Mouse (Mus musculus): Measurements from ENCODE around the gene Ankrd13a. TPM values are rescaled to one million over a fixed set of nuclear protein-coding genes. Genes with fewer than 3 reads are reported as not detected.
"Not testable (repeated sequence)": the region's sequence is repeated elsewhere in the genome, so short reads cannot be mapped to it uniquely, and the experiment has no call there.

Gene Ankrd13a
- total RNA-seq, 2 experiments from 2014 or later, result 37.1 to 39.5 TPM

DNA sequence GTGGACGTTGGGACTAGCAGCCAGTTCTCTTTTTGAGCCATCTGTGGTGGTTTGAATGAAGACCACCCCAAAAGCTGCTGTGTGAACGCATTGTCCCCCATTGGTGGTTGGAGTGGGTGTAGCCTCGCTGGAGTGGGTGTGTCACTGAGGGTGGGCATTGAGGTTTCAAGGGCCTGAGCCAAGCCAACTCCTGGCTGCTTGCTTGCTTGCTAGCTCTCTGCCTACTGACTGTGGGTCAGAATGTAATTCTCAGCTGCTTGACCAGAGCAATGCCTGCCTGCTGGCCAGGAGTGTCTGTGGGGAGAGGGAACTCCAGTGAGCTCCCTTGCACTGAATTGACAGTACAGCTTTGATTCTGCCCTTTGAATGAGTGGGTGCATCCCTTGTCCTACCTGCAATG, 55.3 kb downstream of the Ankrd13a start:
- no peak for DNase-seq

DNA sequence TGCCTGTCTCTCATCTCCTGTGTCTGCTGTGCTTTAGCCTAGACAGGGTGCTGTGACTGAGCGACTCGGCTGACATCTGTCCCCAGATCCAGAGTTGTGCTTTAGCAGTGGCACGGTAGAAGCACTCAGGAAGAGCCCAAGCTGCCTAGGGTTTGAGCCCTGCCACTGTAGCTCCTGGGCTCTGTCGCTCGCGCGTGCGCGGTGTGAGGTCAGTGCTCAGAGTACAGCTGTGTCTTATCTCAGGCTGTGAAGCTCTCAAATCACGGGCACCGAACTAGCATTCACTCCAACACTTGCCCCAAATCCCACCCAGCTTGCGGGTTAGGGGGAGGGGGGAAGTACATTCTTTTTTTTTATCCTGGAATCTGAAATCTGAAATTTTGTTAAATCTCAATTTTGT, 62.4 kb downstream of the Ankrd13a start:
- DNase-seq, result no peak

DNA sequence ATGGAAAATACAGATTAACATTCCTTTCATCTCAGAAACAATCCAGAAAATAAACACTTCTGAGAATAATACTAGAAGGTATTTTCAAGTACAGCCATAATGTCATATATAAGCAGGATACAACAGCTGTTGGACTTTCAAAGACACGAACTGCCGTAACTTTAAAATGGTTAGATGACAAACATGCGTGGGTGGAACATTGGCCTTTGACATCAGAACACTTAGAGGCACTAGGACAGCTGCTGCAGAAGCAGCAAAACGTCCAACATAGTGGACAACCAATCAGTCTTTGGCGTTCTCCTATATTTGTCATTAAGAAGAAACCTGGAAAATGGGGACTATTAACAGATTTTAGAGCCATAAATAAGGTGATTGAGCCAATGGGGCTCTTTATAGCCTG, 66.0 kb downstream of the Ankrd13a start:
- not testable (repeated sequence) for DNase-seq

DNA sequence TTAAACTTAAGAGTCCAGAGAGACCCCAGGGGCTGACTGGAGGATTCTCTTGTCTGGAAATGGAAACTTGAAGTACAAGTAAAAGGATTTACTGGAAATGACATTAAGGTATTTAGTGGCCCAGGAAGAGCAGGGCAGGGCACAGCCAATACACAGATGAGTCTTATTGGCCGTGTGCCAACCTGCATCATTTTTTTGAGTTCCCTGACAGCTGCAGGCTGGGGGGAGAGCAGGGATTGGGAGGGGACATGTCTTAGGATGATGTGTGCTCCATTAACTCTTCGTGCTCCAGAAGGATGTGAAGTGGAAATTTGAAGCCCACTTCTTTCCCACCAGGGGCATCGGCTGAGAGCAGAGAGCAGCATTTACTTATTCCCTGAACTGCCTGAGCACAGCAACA, 67.7 kb downstream of the Ankrd13a start:
- DNase-seq, result not testable (repeated sequence)

DNA sequence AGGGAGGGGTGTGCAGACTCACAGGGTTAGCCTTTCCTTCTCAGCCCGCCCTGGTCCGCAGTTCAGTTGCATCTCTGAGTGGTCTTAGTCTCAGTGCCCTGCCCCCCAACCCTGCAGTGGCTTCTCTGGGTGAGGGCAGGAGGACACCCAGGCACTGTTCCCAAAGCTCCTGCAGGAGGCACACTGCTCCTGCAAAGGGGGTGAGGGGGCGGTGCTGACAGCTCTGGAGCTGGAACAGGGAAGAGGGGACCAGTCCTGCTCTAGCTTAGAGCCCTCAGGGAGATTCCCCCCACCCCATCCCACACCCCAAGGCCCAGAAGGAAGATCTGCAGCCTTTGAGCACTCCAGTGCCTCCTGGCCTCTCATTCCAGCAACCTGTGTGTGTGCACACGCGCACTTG, 68.2 kb downstream of the Ankrd13a start:
- DNase-seq, result no peak

DNA sequence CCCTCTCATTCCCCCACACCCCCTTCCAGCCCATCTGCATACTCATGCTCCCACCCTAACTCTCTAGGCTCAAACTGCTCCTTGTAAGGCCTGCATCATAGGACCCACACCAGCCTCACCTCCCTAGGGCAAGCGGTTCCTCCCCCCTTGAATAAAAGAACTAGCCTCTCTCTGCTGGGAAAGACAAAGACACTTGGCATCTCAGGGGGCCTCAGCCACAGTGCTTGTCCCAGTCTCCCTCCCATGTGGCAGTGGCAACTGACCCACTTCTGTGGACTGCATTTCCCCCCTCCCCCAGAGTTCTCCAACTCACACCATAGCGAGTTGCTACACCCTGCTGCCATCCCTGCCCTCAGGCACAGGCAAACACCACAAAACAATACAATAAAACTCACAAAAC, 69.9 kb downstream of the Ankrd13a start:
- DNase-seq, result not testable (repeated sequence)

DNA sequence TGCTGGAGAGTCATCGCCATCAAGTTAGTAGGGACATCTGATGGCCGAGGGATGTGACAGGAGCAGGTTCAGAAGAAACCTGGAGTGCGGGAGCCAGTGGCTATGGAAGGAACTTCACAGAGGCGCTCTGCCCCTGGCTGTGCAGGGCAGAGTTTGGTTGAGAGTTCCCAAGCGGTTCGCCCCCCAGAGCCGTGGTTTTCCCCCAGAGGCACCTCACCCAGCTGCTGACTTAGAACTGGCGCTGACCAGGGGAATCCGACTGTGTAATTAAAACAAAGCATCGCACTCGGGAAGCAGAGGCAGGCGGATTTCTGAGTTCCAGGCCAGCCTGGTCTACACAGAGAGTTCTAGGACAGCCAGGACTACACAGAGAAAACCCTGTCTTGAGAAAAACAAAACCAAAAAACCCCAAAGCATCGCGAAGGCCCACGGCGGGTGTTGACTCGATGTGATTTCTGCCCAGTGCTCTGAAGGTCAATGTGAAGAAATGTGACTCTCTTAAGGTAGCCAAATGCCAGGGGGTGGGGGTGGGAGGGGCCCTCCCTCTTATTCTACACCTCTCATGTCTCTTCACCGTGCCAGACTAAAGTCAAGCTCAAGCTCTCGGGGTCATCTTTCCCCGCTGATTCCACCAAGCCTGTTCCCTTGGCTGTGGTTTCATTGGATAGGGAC, 77.2 kb downstream of the Ankrd13a start:
- no peak for DNase-seq

DNA sequence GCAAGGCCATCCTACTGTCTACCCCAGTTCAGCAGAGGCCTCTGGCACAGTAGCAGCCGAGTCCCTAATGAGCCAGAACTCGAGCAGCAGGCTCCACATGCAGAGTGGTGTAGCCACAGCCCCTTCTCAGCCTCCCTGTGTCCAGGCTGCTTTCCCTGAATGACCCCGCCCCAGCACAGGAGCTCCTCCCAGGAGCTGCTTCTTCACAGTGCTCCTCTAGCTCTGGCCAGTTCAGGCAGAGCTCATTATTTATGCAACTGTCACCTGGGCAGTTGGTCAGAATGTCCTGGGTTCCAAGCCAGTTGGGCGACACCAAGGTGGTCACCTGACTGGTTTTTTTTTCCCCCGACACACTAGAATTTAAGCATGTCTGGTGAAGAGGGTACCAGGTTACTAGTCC, 78.9 kb downstream of the Ankrd13a start, which contains the start of gene 4930519G04Rik:
TSS of gene 4930519G04Rik (plus strand) at position 301 of the 400 bp plus-strand sequence.
- DNase-seq, result not testable (repeated sequence)

Small RNAs within 50 kb of the gene (microRNA-seq; reads per million reads assigned to microRNA genes)
- gene Mir6240, result 4.3 to 4.8 reads per million in 2 experiments

Other genes with a start within 250 kb of the Ankrd13a start
- gene Fam222a, start 206.7 kb upstream of the Ankrd13a start, total RNA-seq (2021), result 1 to 10 TPM; 1.5 to 1.8 TPM
- 1 to 10 TPM; 2.1 to 2.5 TPM for gene Trpv4, start 116.3 kb upstream of the Ankrd13a start, total RNA-seq (2021)
- gene Gltp, start 83.7 kb upstream of the Ankrd13a start, total RNA-seq (2021), result 10 to 100 TPM; 15.1 to 17.6 TPM
- 1 to 10 TPM; 3.5 to 4.6 TPM for gene Tchp, start 66.9 kb upstream of the Ankrd13a start, total RNA-seq (2021)
- gene Git2, start 840 bp downstream of the Ankrd13a start, total RNA-seq (2021), result 10 to 100 TPM; 25.5 to 31.9 TPM
- gene 1500011B03Rik, start 48.8 kb downstream of the Ankrd13a start, total RNA-seq (2021), result 10 to 100 TPM; 18.2 to 18.9 TPM
- not detected for gene 4930519G04Rik, start 79.0 kb downstream of the Ankrd13a start, total RNA-seq (2021)
- gene Gm9936, start 84.0 kb downstream of the Ankrd13a start, total RNA-seq (2021), result not detected
- gene Oasl2, start 122.3 kb downstream of the Ankrd13a start, total RNA-seq (2021), result 1 to 10 TPM in 1 of 2 experiments, under 1 TPM in 1; 0.73 to 1.3 TPM
- not detected for gene Oasl1, start 148.6 kb downstream of the Ankrd13a start, total RNA-seq (2021)
- gene 2210016L21Rik, start 167.5 kb downstream of the Ankrd13a start, total RNA-seq (2021), result 10 to 100 TPM; 31.0 to 32.1 TPM
- gene Hnf1a, start 196.4 kb downstream of the Ankrd13a start, total RNA-seq (2021), result not detected
- 10 to 100 TPM; 39.9 to 44.5 TPM for gene Sppl3, start 236.5 kb downstream of the Ankrd13a start, total RNA-seq (2021)